Mouse (Mus musculus) cerebellum, postnatal 36 days (tissue): ENCODE measurements around the gene Bcl2l12.

Source experiments
- DNase-seq, 2 experiments: peaks; one replicate each; pipeline ENCODE4 v3.0.0; 2021 to 2022; ENCODE audit warnings: mixed read lengths in 2 of 2

Bcl2l12 gene

DNA sequence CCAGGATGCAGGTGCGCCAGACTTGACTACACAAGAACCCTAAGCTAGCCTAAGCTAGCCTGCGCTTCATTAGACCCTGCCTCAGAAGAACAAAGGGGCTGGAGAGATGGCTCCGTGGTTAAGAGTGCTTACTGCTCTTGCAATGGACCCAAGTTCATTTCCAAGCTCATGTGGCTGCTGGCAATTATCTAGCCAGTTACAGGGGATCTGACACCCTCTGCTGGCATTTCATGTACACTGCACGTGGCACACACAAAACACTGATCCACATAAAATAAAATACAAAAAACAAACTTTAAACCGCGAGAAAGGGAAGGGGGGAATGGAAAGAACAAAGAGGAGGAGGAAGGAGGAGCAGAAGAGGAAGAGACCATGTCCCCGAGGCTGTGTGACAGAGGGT, 40.3 kb downstream of the Bcl2l12 start:
- peak; percentile 37 to 55 for DNase-seq

DNA sequence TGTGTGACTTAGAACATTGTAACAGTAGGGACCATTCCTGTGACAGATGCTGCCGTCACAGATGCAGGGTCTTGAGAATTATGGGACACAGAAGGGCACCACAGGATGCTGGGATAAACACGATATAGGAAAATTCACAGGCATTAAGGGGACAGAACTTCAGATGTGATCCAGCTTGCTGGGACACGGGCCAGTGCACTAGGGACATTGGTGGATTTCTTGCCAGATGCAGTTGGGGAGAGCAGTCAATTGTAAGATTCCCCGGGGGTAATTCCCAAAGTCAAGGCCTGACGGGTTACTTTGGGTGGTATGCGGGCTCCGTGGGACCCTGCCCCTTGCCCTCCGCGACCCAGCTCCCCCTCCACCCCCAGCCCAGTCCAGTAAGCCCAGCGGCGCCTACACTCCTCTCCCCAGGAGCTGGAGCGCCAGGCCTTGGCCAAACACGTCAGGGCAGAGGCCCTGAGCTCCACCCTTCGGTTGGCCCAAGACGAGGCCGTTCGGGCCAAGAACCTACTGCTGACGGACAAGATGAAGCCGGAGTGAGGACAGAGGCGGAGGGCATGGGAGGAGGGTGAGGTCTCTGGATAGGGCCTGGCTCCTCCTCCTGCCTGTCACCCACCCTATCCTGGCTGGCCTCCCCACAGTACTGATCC, 41.2 kb downstream of the Bcl2l12 start:
- DNase-seq = no peak

DNA sequence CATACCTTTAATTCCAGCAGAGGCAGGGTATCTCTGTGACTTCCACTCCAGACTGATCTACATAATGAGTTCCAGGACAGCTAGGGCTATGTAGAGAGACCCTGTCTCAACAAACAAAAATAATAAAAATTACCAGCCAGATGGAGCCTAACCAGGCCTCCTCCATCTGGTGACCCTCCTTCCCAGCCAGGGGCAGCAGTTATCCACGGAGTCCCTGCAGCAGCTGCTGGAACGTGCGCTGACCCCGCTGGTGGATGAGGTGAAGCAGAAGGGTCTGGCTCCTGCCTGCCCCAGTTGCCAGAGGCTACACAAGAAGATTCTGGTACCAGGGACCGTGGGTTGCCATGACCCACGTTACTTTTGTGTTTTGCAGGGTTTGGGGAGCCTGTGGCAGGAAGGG, 42.2 kb downstream of the Bcl2l12 start:
- DNase-seq = no peak

DNA sequence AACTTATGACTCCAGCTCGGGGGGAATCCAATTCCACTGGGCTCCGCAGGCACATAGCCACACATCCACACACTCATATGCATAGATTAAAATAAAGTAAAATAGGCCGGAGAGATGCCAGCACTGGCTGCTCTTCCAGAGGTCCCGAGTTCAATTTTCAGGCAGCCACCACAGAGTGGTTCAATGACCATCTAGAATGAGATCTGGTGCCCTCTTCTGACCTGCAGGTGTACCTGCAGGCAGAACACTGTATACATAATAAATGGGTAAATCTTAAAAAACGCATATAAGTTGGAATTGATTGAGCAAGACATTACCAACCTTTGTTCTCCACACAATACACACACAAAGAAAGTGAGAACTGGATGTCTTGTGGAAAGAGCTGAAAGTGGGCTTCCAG, 42.9 kb downstream of the Bcl2l12 start:
- no peak for DNase-seq

DNA sequence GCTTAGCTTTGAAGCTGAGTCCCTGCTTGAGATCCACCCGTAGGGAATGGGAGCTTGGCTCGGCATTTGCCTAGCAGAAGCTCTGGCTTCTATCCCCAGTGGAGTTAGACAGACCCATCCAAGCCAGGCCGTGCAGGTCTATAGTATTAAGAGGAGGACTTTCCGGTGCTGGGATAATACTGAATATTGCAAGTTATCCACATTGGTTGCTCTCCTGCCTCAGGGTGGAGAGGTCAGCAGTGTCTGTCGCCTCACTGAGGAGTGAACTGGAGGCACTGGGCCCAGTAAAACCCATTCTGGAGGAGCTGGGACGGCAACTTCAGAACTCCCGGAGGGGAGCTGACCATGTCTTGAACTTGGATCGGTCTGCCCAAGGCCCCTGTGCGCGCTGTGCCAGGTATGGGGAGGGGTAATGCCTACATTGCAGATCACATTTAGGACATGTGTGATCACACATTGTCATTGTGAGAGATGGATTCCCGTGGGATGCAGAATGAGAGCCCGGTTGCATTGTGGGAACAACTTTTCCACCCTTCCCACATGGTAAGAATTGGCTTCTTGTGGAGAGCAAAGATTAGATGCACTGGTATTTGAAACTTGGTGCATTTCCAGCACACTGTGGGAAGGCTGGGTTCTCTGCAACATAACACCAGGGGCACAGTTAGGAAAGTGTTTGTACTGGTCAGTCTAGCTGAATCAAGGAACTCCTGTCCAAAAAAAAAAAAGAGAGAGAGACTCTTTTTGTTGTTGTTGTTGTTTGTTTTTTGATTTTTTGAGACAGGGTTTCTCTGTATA, 44.2 kb downstream of the Bcl2l12 start:
- no peak for DNase-seq

DNA sequence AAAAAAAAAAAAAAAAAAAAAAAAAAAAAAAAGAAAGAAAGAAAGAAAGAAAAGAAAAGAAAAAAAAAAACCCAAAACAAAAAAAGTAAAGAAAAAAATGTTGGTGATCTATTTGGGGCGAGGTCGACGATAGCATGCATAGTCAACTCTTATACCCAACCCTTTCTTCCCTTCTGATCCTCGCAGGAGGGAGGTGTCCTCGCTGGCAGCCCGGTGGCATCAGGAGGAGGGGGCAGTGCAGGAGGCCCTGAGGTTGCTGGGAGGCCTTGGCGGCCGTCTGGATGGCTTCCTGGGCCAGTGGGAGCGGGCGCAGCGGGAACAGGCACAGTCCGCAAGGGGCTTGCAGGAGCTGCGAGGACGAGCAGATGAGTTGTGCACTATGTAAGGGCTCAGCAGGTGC, 45.0 kb downstream of the Bcl2l12 start:
- no peak for DNase-seq

DNA sequence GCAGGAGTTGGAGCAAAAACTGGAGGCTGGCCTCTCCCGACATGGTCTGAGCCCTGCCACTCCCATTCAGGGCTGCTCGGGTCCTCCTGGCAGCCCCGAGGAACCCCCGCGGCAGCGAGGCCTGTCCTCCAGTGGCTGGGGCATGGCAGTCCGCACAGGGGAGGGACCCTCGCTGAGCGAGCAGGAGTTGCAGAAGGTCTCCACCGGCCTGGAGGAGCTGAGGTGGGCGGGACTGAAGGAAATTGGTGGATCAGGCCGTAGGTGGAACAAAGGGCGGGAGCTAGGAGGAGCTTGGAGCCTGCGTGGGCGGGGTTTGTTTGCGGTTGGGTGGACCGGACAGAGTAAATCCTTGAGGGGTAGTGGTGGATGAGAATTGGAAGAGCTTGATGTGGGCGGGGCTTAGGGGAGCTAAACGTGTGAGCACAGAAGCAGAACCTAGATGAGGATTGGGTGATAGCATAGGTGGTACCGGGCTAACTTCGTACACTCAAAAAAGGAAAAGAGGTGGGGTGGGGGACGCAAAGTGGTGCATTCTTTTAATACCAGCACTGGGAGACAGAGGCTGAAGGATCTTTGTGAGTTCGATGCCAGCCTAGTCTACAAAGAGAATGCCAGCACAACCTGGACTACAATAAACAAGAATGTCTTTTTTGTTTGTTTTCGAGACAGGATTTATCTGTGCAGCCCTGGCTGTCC, 45.8 kb downstream of the Bcl2l12 start:
- DNase-seq = peak; percentile 76 to 79

DNA sequence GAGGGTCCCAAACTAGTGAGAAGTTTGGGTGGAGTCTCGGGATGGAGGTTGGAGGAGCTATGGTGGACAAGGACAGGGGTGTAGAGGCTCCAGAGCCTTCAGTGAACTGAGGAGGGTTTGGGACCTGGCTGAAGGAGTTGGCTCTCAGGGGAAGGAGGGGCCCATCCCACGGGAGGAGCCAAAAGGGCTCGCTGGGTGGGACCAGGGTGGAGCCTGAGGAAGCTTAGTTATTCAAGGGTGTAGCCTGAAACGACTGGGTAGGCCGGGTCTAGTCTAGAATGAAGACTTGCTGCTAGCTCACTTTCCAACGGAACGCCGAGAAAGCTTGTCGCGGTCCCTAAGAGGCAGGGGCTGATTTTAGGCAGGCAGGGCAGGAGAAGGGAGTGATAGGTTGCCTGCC, 46.6 kb downstream of the Bcl2l12 start:
- no peak for DNase-seq

DNA sequence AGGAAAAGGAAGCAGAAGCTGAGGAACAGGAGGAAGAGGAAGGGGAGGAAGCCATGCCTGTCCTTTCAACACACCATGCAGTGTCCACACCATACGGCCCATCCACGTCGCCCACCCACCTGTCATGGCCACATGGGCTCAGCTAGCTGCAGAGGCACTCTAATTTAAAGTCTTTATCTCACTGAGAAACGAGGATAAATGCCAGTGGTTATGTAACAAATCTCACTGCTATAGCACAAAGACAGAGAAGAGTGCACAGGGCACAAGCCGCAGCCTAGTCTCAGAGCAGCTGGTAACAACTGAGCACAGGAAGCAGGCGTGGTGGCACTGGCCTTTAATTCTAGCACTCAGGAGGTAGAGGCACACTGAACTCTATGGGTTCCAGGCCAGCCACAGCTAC, 48.6 kb downstream of the Bcl2l12 start:
- DNase-seq = no peak

DNA sequence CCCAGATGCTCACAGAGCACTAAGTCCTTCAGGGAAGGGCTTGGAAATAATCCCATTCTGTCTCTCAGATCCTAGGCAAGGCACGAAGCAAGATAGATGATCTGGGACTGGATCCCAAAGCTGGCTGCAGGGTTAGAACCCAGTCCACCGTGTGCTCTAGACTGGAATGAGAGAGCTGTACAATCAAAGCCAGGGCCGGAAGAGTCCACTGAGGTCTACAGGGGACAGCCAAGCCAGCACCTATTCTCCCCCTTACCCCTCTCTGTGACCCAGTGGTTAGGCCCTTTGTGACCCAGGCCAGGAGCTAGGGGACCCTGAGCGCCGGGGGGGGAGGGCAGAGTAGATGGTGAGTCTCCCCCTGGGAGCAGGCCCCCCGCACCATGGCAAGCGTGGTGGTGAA, 55.6 kb downstream of the Bcl2l12 start, which contains the start of gene Tsks:
Tsks (plus strand) TSS at position 301 of the 400 bp plus-strand sequence.
- DNase-seq = no peak
